Mouse (Mus musculus) olfactory bulb, adult 2 months (tissue): Measurements from ENCODE around the gene Fbxo2.

Experiments
- CTCF ChIP-seq: fragments of 200-500 bp; IDR thresholded peaks from 2 replicates; pipeline ENCODE4 v1.5.1; 2012; ENCODE audit warnings: low read depth, mild to moderate bottlenecking, low read length, moderate library complexity; ENCODE audit not compliant: insufficient read depth
- POLR2A ChIP-seq: fragments of 200-500 bp; IDR thresholded peaks from 2 replicates; pipeline ENCODE4 v1.6.1; 2012; ENCODE audit warnings: mild to moderate bottlenecking, low read depth, low read length, moderate library complexity; ENCODE audit not compliant: insufficient read depth

DNA sequence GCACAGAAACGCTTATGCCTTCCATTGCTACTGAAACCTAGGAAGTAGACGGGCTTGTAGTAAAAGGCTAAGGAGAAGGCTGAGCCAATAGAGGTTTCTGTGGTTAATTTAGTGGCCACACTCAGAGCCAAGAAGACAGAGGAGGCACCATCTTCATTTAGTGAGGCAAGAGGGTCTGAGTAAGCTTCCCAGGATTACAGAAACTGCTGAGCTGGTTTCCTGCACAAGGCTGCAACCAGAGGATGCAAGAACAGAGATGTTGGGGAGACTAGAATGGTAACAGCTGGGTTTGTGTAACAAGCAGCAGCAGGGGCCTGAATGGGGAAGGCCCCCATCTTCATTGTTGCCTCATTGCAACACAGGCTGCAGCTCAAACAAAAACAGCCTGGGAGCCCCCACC, 31.7 kb upstream of the Fbxo2 start:
- TF ChIP-seq CTCF (no peak), POLR2A (no peak)
